Mouse (Mus musculus): ENCODE results near the gene Plekhs1. TPM values are rescaled to one million over a fixed set of nuclear protein-coding genes. Genes with fewer than 3 reads are reported as not detected.
A peak's percentile ranks its signal among the peaks of the same experiment; 100 is the strongest.

Plekhs1 gene
- polyA plus RNA-seq (2012; rRNA removed) = 0.12 and 0.18 TPM in 2 replicates

GRCm38 (mm10) chr19:56461522-56462101 lies at the start of gene Plekhs1:
Plekhs1 (plus strand) TSS chr19:56461640.
- peak; percentile 63 for DNase-seq (ENCODE audit: low read depth)
- TF ChIP-seq CTCF (IDR thresholded peaks at IDR 0.05; ENCODE audit: borderline replicate concordance, extremely low read depth, insufficient read depth, insufficient read length) (no peak), POLR2A (IDR thresholded peaks at IDR 0.05; ENCODE audit: borderline replicate concordance, extremely low read depth, insufficient read depth, insufficient read length, poor library complexity, severe bottlenecking) (no peak)

GRCm38 (mm10) chr19:56418404-56418803 lies 43.0 kb upstream of the Plekhs1 start:
- no peak for TF ChIP-seq CTCF (IDR thresholded peaks at IDR 0.05; ENCODE audit: borderline replicate concordance, extremely low read depth, insufficient read depth, insufficient read length)
- no peak for TF ChIP-seq POLR2A (IDR thresholded peaks at IDR 0.05; ENCODE audit: borderline replicate concordance, extremely low read depth, insufficient read depth, insufficient read length, poor library complexity, severe bottlenecking)
- no peak for DNase-seq (ENCODE audit: low read depth)

- no peak for TF ChIP-seq POLR2A (IDR thresholded peaks at IDR 0.05; ENCODE audit: borderline replicate concordance, extremely low read depth, insufficient read depth, insufficient read length, poor library complexity, severe bottlenecking)
- TF ChIP-seq CTCF (IDR thresholded peaks at IDR 0.05; ENCODE audit: borderline replicate concordance, extremely low read depth, insufficient read depth, insufficient read length) = no peak
- DNase-seq (ENCODE audit: low read depth) = no peak
These were observed 42.0 kb upstream of the Plekhs1 start for GRCm38 (mm10) chr19:56419452-56419851.

- no peak for DNase-seq (ENCODE audit: low read depth)
- TF ChIP-seq POLR2A (IDR thresholded peaks at IDR 0.05; ENCODE audit: borderline replicate concordance, extremely low read depth, insufficient read depth, insufficient read length, poor library complexity, severe bottlenecking) = no peak
- no peak for TF ChIP-seq CTCF (IDR thresholded peaks at IDR 0.05; ENCODE audit: borderline replicate concordance, extremely low read depth, insufficient read depth, insufficient read length)
These were observed 41.1 kb upstream of the Plekhs1 start for GRCm38 (mm10) chr19:56420345-56420744.

- peak; percentile 90 for TF ChIP-seq CTCF (IDR thresholded peaks at IDR 0.05; ENCODE audit: borderline replicate concordance, extremely low read depth, insufficient read depth, insufficient read length)
- TF ChIP-seq POLR2A (IDR thresholded peaks at IDR 0.05; ENCODE audit: borderline replicate concordance, extremely low read depth, insufficient read depth, insufficient read length, poor library complexity, severe bottlenecking) = no peak
- DNase-seq (ENCODE audit: low read depth) = peak; percentile 87
These were observed 38.7 kb upstream of the Plekhs1 start for GRCm38 (mm10) chr19:56422476-56423338.

- no peak for TF ChIP-seq POLR2A (IDR thresholded peaks at IDR 0.05; ENCODE audit: borderline replicate concordance, extremely low read depth, insufficient read depth, insufficient read length, poor library complexity, severe bottlenecking)
- TF ChIP-seq CTCF (IDR thresholded peaks at IDR 0.05; ENCODE audit: borderline replicate concordance, extremely low read depth, insufficient read depth, insufficient read length) = no peak
- peak; percentile 36 for DNase-seq (ENCODE audit: low read depth)
These were observed 38.1 kb upstream of the Plekhs1 start for GRCm38 (mm10) chr19:56423370-56423769.

- no peak for TF ChIP-seq CTCF (IDR thresholded peaks at IDR 0.05; ENCODE audit: borderline replicate concordance, extremely low read depth, insufficient read depth, insufficient read length)
- TF ChIP-seq POLR2A (IDR thresholded peaks at IDR 0.05; ENCODE audit: borderline replicate concordance, extremely low read depth, insufficient read depth, insufficient read length, poor library complexity, severe bottlenecking) = no peak
These were observed 36.6 kb upstream of the Plekhs1 start for GRCm38 (mm10) chr19:56424606-56425395.

GRCm38 (mm10) chr19:56425492-56425891 lies 35.9 kb upstream of the Plekhs1 start:
- no peak for TF ChIP-seq CTCF (IDR thresholded peaks at IDR 0.05; ENCODE audit: borderline replicate concordance, extremely low read depth, insufficient read depth, insufficient read length)
- no peak for TF ChIP-seq POLR2A (IDR thresholded peaks at IDR 0.05; ENCODE audit: borderline replicate concordance, extremely low read depth, insufficient read depth, insufficient read length, poor library complexity, severe bottlenecking)
- DNase-seq (ENCODE audit: low read depth) = peak; percentile 21

More at GRCm38 (mm10) chr19:56424606-56425395, 36.6 kb upstream of the Plekhs1 start:
- no peak for DNase-seq (ENCODE audit: low read depth)

- DNase-seq (ENCODE audit: low read depth) = peak; percentile 39
- TF ChIP-seq POLR2A (IDR thresholded peaks at IDR 0.05; ENCODE audit: borderline replicate concordance, extremely low read depth, insufficient read depth, insufficient read length, poor library complexity, severe bottlenecking) (no peak), CTCF (IDR thresholded peaks at IDR 0.05; ENCODE audit: borderline replicate concordance, extremely low read depth, insufficient read depth, insufficient read length) (peak; percentile 35; the same call in 1 of the 2 replicates)
These were observed 31.1 kb upstream of the Plekhs1 start for GRCm38 (mm10) chr19:56430369-56430768.

- TF ChIP-seq CTCF (IDR thresholded peaks at IDR 0.05; ENCODE audit: borderline replicate concordance, extremely low read depth, insufficient read depth, insufficient read length) = no peak
- TF ChIP-seq POLR2A (IDR thresholded peaks at IDR 0.05; ENCODE audit: borderline replicate concordance, extremely low read depth, insufficient read depth, insufficient read length, poor library complexity, severe bottlenecking) = no peak
These were observed 28.7 kb upstream of the Plekhs1 start for GRCm38 (mm10) chr19:56432706-56433105.

GRCm38 (mm10) chr19:56433581-56433980 lies 27.9 kb upstream of the Plekhs1 start:
- TF ChIP-seq CTCF (IDR thresholded peaks at IDR 0.05; ENCODE audit: borderline replicate concordance, extremely low read depth, insufficient read depth, insufficient read length) (no peak), POLR2A (IDR thresholded peaks at IDR 0.05; ENCODE audit: borderline replicate concordance, extremely low read depth, insufficient read depth, insufficient read length, poor library complexity, severe bottlenecking) (no peak)
- no peak for DNase-seq (ENCODE audit: low read depth)

More at GRCm38 (mm10) chr19:56432706-56433105, 28.7 kb upstream of the Plekhs1 start:
- no peak for DNase-seq (ENCODE audit: low read depth)
